Mouse (Mus musculus) testis, postnatal 10 days (tissue): ENCODE data around the gene Nxnl2.
"Not testable (repeated sequence)": the region's sequence is repeated elsewhere in the genome, so short reads cannot be mapped to it uniquely, and the experiment has no call there.

Experiments
- DNase-seq: peaks from one replicate; pipeline ENCODE4 v3.0.0; 2021; ENCODE audit warnings: low spot score

Nxnl2 gene

DNA sequence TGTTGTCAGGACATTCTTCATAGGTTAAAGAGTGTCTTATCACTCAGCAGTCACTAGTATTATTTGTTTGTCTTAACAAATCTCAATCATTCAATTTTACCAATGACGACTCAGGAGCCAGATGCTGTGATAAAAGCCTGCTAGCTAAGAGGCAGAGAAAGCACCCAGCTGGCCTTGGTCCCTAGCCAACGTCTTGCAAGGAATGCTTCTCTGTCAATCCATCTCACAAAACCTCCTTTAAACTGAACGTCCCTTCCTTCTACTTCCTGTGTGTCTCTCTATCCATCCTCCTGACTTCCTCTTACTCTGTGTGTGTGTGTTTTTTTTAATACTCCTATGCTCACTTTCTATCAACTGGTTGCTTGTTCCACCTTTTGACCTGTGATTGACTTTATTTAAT, 8.5 kb downstream of the Nxnl2 start:
- no peak for DNase-seq

- DNase-seq, result no peak
Measured at GRCm38 (mm10) chr13:51182236-51182635, 11.4 kb downstream of the Nxnl2 start.

DNA sequence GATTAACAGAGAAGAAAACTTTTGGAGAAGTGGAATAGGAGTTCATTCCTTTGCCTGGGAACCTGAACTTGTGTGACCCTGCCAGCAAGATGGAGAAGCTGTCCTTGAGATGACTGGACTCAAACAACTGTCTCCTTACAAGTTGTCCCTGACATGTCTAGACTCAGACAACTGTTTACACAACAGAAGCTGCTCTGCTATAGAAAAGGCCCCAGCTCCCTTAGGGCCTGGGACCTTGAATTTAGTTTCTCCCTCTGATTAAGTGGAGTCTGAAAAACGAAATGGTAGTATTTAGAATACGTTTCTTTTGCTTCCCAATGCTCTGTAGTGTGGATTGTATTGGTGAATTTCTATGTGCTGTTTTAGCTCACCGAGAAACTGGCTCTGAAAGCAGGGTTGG, 14.1 kb downstream of the Nxnl2 start:
- no peak for DNase-seq

DNA sequence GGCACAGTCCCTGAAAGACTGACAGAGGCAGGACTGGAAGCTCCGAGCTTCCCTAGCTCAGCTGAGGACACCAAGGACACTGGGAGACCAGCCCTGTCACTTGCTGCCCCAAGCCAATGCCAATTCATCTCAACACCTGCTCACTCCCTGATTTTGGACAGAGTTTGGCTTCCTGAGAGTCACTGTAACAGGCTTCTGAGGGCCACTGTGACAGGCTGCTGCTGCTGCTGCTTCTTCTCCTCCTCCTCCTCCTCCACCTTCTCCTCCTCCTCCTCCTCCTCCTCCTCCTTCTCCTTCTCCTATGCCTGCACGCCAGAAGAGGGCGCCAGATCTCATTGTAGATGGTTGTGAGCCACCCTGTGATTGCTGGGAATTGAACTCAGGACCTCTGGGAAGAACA, 19.5 kb downstream of the Nxnl2 start:
- no peak for DNase-seq

DNA sequence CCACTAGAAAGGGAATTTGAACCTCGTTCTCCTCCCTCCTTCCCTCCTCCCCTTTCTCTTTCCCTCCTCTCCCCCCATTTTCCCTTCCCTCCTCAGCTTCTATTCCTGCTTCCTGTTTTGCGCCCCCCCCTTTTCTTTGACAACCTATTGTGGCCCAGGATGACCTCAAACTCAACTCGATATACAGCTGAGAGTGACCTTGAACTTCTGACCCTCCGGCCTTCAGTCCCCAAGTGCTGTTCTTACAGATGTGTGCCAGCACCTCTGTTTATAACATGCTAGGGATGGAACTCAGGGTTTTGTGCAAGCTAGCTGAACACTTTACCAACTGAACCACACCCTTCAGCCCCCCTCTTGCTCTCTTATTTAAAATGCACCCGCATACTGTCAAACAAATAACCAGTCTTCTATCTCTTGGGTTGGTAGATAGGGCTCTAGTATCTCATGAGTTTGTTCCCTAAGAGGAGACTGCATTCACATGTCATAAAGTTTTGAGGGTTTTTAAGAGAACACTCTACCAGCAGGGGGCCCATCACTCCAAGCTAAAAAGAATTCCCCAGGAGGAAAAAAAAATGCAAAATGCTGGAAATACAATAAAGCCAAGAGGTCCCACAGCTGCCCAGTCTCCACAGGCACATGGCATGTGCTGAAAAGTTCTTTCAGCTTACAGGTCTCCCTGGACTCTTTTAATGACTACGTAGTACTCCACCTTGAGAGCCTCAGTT, 20.8 kb downstream of the Nxnl2 start:
- peak; percentile 68 for DNase-seq

GRCm38 (mm10) chr13:51193893-51194292, 23.1 kb downstream of the Nxnl2 start:
- DNase-seq, result no peak

GRCm38 (mm10) chr13:51197699-51198098, 26.9 kb downstream of the Nxnl2 start:
- DNase-seq, result no peak

GRCm38 (mm10) chr13:51198186-51198585, 27.4 kb downstream of the Nxnl2 start:
- DNase-seq, result no peak

- not testable (repeated sequence) for DNase-seq
Measured at GRCm38 (mm10) chr13:51201985-51202843, 31.4 kb downstream of the Nxnl2 start.

DNA sequence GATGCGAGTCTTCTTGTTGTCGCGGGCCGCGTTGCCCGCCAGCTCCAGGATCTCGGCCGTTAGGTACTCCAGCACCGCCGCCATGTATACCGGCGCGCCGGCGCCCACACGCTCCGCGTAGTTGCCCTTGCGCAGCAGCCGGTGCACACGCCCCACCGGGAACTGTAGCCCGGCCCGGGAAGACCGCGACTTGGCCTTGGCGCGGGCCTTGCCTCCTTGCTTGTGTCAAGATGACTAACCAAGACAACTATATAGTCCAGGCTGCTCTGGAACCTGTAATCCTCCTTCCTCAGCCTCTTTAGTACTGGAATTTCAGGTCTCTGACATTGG, 32.0 kb downstream of the Nxnl2 start:
- DNase-seq, result peak; percentile 58

- no peak for DNase-seq
Measured at GRCm38 (mm10) chr13:51203467-51203866, 32.6 kb downstream of the Nxnl2 start.

- DNase-seq, result not testable (repeated sequence)
Measured at GRCm38 (mm10) chr13:51204081-51204480, 33.3 kb downstream of the Nxnl2 start.

- DNase-seq, result no peak
Measured at GRCm38 (mm10) chr13:51207965-51208364, 37.1 kb downstream of the Nxnl2 start.

DNA sequence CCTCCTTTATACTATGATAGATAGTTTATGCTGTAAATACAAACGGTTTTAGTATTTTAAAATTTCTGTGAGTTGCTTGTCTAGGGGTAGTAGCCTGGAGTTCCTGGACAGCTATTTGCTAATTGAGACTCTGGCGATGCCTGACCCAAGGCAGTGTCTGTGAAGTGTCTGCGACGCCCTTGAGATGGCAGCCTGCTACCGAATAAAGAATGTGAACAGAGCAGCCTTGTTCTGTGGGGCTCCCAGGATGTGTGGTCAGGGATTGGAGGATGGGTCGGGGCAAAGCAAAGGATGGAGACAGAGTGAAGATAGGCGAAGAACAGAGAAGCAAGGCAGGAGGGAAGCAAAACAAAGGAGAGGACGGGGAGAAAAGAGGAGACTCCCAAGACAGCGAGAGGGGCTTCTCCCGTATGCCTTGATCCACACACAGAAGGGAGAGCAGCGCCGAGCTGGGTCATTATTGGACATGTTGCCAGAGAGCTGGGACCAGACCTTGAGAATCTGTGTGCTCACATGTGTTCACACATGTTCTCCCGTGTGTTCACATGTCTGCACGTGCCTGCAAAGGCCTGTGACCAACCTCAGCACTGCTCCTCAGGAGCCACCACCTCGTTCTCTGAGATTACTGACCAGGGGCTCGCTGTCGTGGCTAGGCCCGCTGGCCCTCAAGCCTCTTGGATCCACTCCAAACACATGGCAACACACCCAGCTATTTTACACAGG, 37.7 kb downstream of the Nxnl2 start:
- peak; percentile 50 for DNase-seq

DNA sequence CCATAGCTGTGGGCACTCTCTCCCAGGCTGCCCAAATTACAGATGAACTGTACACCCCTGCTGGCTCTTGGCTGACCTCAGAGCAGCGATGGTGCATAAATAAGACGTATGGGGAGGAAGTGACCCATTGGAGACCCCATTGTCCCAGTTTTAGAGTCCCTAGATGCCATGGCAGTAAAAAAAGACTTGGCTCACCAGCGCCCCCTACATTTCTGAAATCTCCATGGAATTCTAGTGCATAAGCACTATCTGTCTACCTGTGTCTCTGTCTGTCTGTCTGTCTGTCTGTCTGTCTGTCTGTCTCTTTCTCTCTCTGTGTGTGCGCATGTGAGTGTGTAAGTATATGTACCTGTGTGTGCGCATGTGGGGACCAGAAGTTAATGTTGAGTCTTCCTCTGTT, 39.8 kb downstream of the Nxnl2 start:
- no peak for DNase-seq

- no peak for DNase-seq
Measured at GRCm38 (mm10) chr13:51214746-51215145, 43.9 kb downstream of the Nxnl2 start.

- no peak for DNase-seq
Measured at GRCm38 (mm10) chr13:51220897-51221296, 50.1 kb downstream of the Nxnl2 start.

DNA sequence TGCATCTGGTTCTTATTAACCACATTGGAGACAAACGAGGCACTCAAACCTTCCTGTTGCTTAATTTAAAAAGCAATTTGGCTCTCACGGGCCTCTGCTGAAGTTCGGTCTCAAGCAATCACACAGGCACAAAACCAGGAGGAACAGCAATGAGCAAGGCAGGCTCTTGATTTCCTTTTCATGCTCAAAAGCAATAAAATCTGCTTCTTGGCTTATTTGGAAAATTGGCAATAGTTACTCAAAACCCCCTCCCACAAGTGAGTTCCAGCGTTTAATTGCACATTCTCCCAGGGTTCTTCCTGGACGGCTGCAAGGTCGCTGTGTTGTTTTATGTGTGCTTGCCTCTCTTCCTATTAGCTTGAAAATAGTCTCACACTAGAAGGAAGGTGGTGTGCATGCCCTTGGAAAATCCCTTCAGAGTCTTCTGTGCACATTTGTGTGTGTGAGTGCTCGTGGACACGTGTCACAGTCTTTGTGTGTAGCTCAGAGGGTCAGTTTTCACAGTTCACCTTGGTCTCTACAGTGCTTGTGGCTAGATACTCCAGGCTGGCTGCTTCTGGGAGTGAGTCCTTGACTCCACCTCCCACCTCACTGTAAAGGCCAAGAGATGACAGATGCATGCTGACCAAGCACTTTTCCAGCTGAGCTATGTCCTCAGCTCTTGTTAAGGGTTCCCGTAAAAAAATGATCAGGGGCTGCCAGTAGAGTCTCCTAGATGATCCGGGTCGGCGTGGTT, 50.8 kb downstream of the Nxnl2 start:
- DNase-seq, result no peak
